Mouse (Mus musculus) inflammation-experienced regulatory T-cells (primary cell): ENCODE measurements around the gene Olfr1043. TPM values are rescaled to one million over a fixed set of nuclear protein-coding genes. Genes with fewer than 3 reads are reported as not detected.

ENCODE experiments used
- polyA plus RNA-seq, 2 experiments: library from polyadenylated mRNA; unstranded; fragments of 100-300 nt; shearing (Covaris generic); gene quantifications; one replicate each; pipeline ENCODE4 v1.2.1; 2017

Gene Olfr1043
- 1 to 10 TPM in 1 of 2 experiments, under 1 TPM in 1; 0.12 to 3.0 TPM for polyA plus RNA-seq

DNA sequence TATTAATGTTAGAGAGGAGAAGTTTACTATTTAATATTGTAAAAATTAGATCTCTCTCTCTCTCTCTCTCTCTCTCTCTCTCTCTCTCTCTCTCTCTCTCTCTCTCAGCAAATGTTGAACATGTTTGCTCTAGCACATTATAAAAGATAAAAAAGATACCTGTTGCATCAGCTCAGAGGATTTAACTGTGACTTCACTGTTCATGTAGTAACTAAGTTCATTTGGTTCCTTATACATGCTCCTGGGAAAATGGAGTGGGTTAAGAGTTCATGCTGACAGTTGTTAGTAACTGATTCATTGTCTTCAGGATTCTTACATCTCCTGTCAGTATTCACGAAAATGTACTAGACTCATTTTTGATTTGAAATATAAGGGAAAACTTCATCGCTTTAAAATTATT lies at the start of gene Olfr1043:
Gene Olfr1043 (minus strand): TSS at position 101 of the 400 bp plus-strand sequence.

GRCm38 (mm10) chr2:86202909-86203308 lies 35.6 kb upstream of the Olfr1043 start, which contains the start of gene Olfr1045:
TSS of gene Olfr1045 (minus strand) at chr2:86203009.

DNA sequence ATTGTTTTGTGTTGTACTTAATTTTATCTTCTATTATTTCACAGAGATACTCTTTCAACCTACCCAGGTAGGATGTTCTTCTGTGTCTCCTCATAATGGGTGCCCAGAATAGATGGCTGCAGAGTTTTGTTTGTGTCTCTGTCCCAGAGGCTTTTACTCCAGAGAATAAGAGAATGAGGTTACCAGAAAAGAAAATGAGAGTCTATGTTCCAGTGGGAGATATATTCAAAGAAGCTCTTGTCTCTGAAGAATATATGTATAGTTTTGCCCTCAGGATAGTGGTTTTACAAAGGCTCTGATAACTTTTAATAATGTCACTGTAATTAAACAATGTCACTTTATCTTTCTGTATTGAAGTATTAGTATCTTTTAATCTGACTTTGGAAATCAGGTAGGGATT lies 18.3 kb upstream of the Olfr1043 start, which contains the start of gene Olfr52:
Gene Olfr52 (minus strand): TSS at position 101 of the 400 bp plus-strand sequence.

GRCm38 (mm10) chr2:86177720-86178119 lies 10.4 kb upstream of the Olfr1043 start, which contains the start of gene Olfr1044:
TSS of gene Olfr1044 (minus strand) at chr2:86177820.

GRCm38 (mm10) chr2:86161738-86162137 lies 5.6 kb downstream of the Olfr1043 start, which contains the start of gene Olfr1042:
TSS of gene Olfr1042 (minus strand) at chr2:86161838.

DNA sequence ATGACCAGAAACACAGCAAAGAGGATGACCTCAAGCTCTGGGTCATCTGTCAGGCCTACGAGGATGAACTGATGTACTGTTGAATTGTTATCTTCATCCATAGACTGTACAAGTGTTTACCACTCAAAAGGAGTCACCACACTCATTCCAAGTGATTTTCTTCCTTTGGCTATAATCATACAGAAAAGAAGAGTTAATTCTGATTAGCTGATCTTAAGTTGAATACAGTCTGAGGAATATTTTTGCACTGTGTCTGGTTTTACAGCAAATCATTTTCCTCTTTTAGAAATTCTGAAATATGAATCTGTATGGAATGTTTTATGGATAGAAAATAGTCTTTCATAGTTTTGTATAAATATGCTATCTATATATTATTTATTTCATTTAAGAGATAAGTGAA lies 20.7 kb downstream of the Olfr1043 start, which contains the start of gene Olfr1040:
Gene Olfr1040 (minus strand): TSS at position 101 of the 400 bp plus-strand sequence.

GRCm38 (mm10) chr2:86135828-86136227 lies 31.5 kb downstream of the Olfr1043 start, which contains the start of gene Olfr1039:
TSS of gene Olfr1039 (minus strand) at chr2:86135928.

Other genes starting within 250 kb of the Olfr1043 start
- 1 to 10 TPM in 1 of 2 experiments, not detected in 1; 1.2 TPM for gene Olfr1026, start 246.0 kb downstream of the Olfr1043 start, polyA plus RNA-seq
- gene Olfr1028, start 217.1 kb downstream of the Olfr1043 start, polyA plus RNA-seq, result under 1 TPM in 1 of 2 experiments, not detected in 1; 0.66 TPM
- under 1 TPM; 0.07 to 0.39 TPM for gene Olfr1029, start 193.6 kb downstream of the Olfr1043 start, polyA plus RNA-seq
- gene Olfr1030, start 188.2 kb downstream of the Olfr1043 start, polyA plus RNA-seq, result under 1 TPM; 0.37 to 0.62 TPM
- not detected for gene Olfr1031, start 177.2 kb downstream of the Olfr1043 start, polyA plus RNA-seq
- not detected for gene Olfr1032, start 162.0 kb downstream of the Olfr1043 start, polyA plus RNA-seq
- 1 to 10 TPM; 1.7 to 5.1 TPM for gene Olfr1033, start 146.9 kb downstream of the Olfr1043 start, polyA plus RNA-seq
- gene Olfr1034, start 121.7 kb downstream of the Olfr1043 start, polyA plus RNA-seq, result not detected
- gene Olfr1036, start 93.5 kb downstream of the Olfr1043 start, polyA plus RNA-seq, result under 1 TPM in 1 of 2 experiments, not detected in 1; 0.14 TPM
- not detected for gene Olfr1037, start 80.1 kb downstream of the Olfr1043 start, polyA plus RNA-seq
- gene Olfr1039, start 31.6 kb downstream of the Olfr1043 start, polyA plus RNA-seq, result not detected
- not detected for gene Olfr1040, start 20.8 kb downstream of the Olfr1043 start, polyA plus RNA-seq
- gene Olfr1042, start 5.7 kb downstream of the Olfr1043 start, polyA plus RNA-seq, result under 1 TPM; 0.12 to 0.98 TPM
- gene Olfr1044, start 10.3 kb upstream of the Olfr1043 start, polyA plus RNA-seq, result under 1 TPM in 1 of 2 experiments, not detected in 1; 0.99 TPM
- under 1 TPM; 0.07 to 0.10 TPM for gene Olfr52, start 18.2 kb upstream of the Olfr1043 start, polyA plus RNA-seq
- not detected for gene Olfr1045, start 35.5 kb upstream of the Olfr1043 start, polyA plus RNA-seq
- gene Olfr1046, start 51.8 kb upstream of the Olfr1043 start, polyA plus RNA-seq, result not detected
- not detected for gene Olfr1047, start 63.9 kb upstream of the Olfr1043 start, polyA plus RNA-seq
- gene Olfr1048, start 72.8 kb upstream of the Olfr1043 start, polyA plus RNA-seq, result not detected
- under 1 TPM in 1 of 2 experiments, not detected in 1; 0.64 TPM for gene Olfr1049, start 90.8 kb upstream of the Olfr1043 start, polyA plus RNA-seq
- gene Olfr1051, start 111.6 kb upstream of the Olfr1043 start, polyA plus RNA-seq, result not detected
- under 1 TPM in 1 of 2 experiments, not detected in 1; 0.20 TPM for gene Olfr1052, start 124.9 kb upstream of the Olfr1043 start, polyA plus RNA-seq
- not detected for gene Olfr1053, start 147.8 kb upstream of the Olfr1043 start, polyA plus RNA-seq
- not detected for gene Olfr1054, start 167.9 kb upstream of the Olfr1043 start, polyA plus RNA-seq
- gene Olfr1055, start 182.8 kb upstream of the Olfr1043 start, polyA plus RNA-seq, result not detected
- not detected for gene Olfr1056, start 194.9 kb upstream of the Olfr1043 start, polyA plus RNA-seq
- not detected for gene Olfr1057, start 210.9 kb upstream of the Olfr1043 start, polyA plus RNA-seq
- gene Olfr1058, start 221.0 kb upstream of the Olfr1043 start, polyA plus RNA-seq, result not detected
- gene Olfr1061, start 246.5 kb upstream of the Olfr1043 start, polyA plus RNA-seq, result not detected